Mouse (Mus musculus) hindbrain, embryonic 11.5 days (tissue): Measurements from ENCODE around the gene Fut9. TPM values are rescaled to one million over a fixed set of nuclear protein-coding genes. Genes with fewer than 3 reads are reported as not detected.
A peak's percentile ranks its signal among the peaks of the same experiment; 100 is the strongest.

Experiments
- ATAC-seq: fragments of 200-750 bp; cut with Nextera tagmentation; 2 replicates; pipeline ENCODE4 v1.8.0; 2017; ENCODE audit warnings: mild to moderate bottlenecking, moderate TSS enrichment, moderate library complexity; ENCODE audit not compliant: low FRiP score
- DNase-seq: peaks from one replicate; pipeline ENCODE4 v3.0.0-alpha.2; 2015; ENCODE audit warnings: low spot score
- H3K27ac ChIP-seq: fragments of 300-500 bp; sonication (generic); 2 replicates; pipeline ENCODE4 v1.5.1; 2014; ENCODE audit warnings: mild to moderate bottlenecking, low read depth, low read length
- H3K27me3 ChIP-seq: fragments of 300-500 bp; sonication (generic); 2 replicates; pipeline ENCODE4 v1.6.1; 2014; ENCODE audit warnings: mild to moderate bottlenecking, low read length, moderate library complexity, mixed read lengths; ENCODE audit not compliant: control insufficient read depth, insufficient read depth
- H3K36me3 ChIP-seq: fragments of 300-500 bp; sonication (generic); 2 replicates; pipeline ENCODE4 v1.6.1; 2014; ENCODE audit warnings: mild to moderate bottlenecking, low read length, moderate library complexity, mixed read lengths; ENCODE audit not compliant: control insufficient read depth, insufficient read depth
- H3K4me1 ChIP-seq: fragments of 300-500 bp; sonication (generic); replicated peaks from 2 replicates; pipeline ENCODE4 v1.6.1; 2014; ENCODE audit warnings: low read length, mixed read lengths; ENCODE audit not compliant: control insufficient read depth, insufficient read depth
- H3K4me2 ChIP-seq: fragments of 300-500 bp; sonication (generic); replicated peaks from 2 replicates; pipeline ENCODE4 v1.6.1; 2014; ENCODE audit warnings: mild to moderate bottlenecking, low read depth, low read length
- H3K4me3 ChIP-seq: fragments of 300-500 bp; sonication (generic); 2 replicates; pipeline ENCODE4 v1.5.1; 2014; ENCODE audit warnings: low read depth, low read length
- H3K9ac ChIP-seq: fragments of 300-500 bp; sonication (generic); 2 replicates; pipeline ENCODE4 v1.6.1; 2014; ENCODE audit warnings: low read depth, low read length
- H3K9me3 ChIP-seq: fragments of 300-500 bp; sonication (generic); 2 replicates; pipeline ENCODE4 v1.6.1; 2016; ENCODE audit warnings: low read length; ENCODE audit not compliant: control insufficient read depth
- WGBS: fragments of 180-500 bp; shearing (Covaris S2); extraction: QIAGEN DNeasy Blood & Tissue Kit; methylation state at CpG from one replicate; pipeline ENCODE4 v1.1.7; 2014; 5-methylcytosine and 5-hydroxymethylcytosine counted together
- polyA plus RNA-seq: library from polyadenylated mRNA; unstranded; fragments of >200 nt; fragmentation: Nextera tagmentation; extraction: Ambion mirVana; gene quantifications from 2 replicates; pipeline ENCODE4 v1.2.1, GENCODE M21; 2014

The Fut9 gene
- polyA plus RNA-seq, 1 experiment from 2014 or later = 2.2 TPM

DNA sequence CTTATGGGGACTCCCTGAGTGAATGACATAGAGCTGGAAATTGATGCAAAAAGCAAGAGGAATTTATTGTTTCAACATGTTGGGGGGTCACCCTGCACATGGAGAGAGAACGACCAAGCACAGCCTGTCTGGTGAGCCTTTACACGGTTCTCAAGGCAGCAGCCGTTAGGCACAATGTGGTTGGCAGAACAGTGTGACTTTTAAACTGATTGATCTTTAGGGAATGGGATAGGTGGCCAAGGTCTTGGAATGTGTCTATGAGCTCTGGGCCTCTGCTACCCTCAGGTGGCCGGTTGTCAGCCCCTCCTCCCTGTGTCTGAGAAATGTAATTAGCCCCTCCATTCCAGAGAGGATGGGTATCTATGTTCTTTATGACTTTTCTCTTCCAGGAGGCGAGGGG lies 171.9 kb downstream of the Fut9 start:
- H3K9me3 ChIP-seq = no peaks in the 10 kb centered on the region
- no peak for DNase-seq
- H3K4me3 ChIP-seq = no peak overlapping the region
- H3K4me1 ChIP-seq = no peaks in the 10 kb centered on the region
- no peaks in the 10 kb centered on the region for H3K27me3 ChIP-seq
- ATAC-seq = peak; percentile 23; the same call in 1 of the 2 replicates
- H3K9ac ChIP-seq = no peak overlapping the region
- H3K36me3 ChIP-seq = no peaks in the 10 kb centered on the region
- no peak overlapping the region for H3K4me2 ChIP-seq
- WGBS = 62% methylated on average over 5 of the region's 5 CpGs
- H3K27ac ChIP-seq = no peak overlapping the region

GRCm38 (mm10) chr4:25627467-25627866 lies 172.6 kb downstream of the Fut9 start:
- H3K4me1 ChIP-seq = no peaks in the 10 kb centered on the region
- no peak overlapping the region for H3K4me2 ChIP-seq
- H3K27me3 ChIP-seq = no peaks in the 10 kb centered on the region
- no peaks in the 10 kb centered on the region for H3K36me3 ChIP-seq
- no peak overlapping the region for H3K4me3 ChIP-seq
- H3K9me3 ChIP-seq = no peaks in the 10 kb centered on the region
- no peak overlapping the region for H3K27ac ChIP-seq
- no peak overlapping the region for H3K9ac ChIP-seq
- 93% methylated on average over 9 of the region's 9 CpGs for WGBS
- peak; percentile 53 for ATAC-seq
- DNase-seq = peak; percentile 12

GRCm38 (mm10) chr4:25627039-25627438 lies 173.0 kb downstream of the Fut9 start:
- no peak overlapping the region for H3K9ac ChIP-seq
- no peaks in the 10 kb centered on the region for H3K4me1 ChIP-seq
- DNase-seq = no peak
- H3K27me3 ChIP-seq = no peaks in the 10 kb centered on the region
- 57% methylated on average over 1 of the region's 1 CpGs for WGBS
- H3K4me3 ChIP-seq = no peak overlapping the region
- H3K9me3 ChIP-seq = no peaks in the 10 kb centered on the region
- H3K36me3 ChIP-seq = no peaks in the 10 kb centered on the region
- H3K4me2 ChIP-seq = no peak overlapping the region
- no peak overlapping the region for H3K27ac ChIP-seq
- ATAC-seq = no peak

GRCm38 (mm10) chr4:25623176-25623575 lies 176.9 kb downstream of the Fut9 start:
- no peaks in the 10 kb centered on the region for H3K36me3 ChIP-seq
- no peak overlapping the region for H3K4me2 ChIP-seq
- no peaks in the 10 kb centered on the region for H3K27me3 ChIP-seq
- H3K4me1 ChIP-seq = no peaks in the 10 kb centered on the region
- DNase-seq (no peak), ATAC-seq (no peak)
- H3K27ac ChIP-seq = no peak overlapping the region
- WGBS = 90% methylated on average over 2 of the region's 2 CpGs
- H3K9ac ChIP-seq = no peak overlapping the region
- H3K4me3 ChIP-seq = no peak overlapping the region
- no peaks in the 10 kb centered on the region for H3K9me3 ChIP-seq

GRCm38 (mm10) chr4:25617301-25617700 lies 182.7 kb downstream of the Fut9 start:
- Histone ChIP-seq H3K27ac (no peak overlapping the region), H3K36me3 (no peaks in the 10 kb centered on the region), H3K27me3 (no peaks in the 10 kb centered on the region), H3K9ac (no peak overlapping the region), H3K9me3 (no peaks in the 10 kb centered on the region), H3K4me1 (no peaks in the 10 kb centered on the region), H3K4me3 (no peak overlapping the region), H3K4me2 (no peak overlapping the region)
- ATAC-seq = no peak
- no peak for DNase-seq
- 91% methylated on average over 4 of the region's 4 CpGs for WGBS

- H3K36me3 ChIP-seq = no peaks in the 10 kb centered on the region
- DNase-seq = no peak
- H3K4me1 ChIP-seq = no peaks in the 10 kb centered on the region
- no peaks in the 10 kb centered on the region for H3K9me3 ChIP-seq
- H3K9ac ChIP-seq = no peak overlapping the region
- no peak overlapping the region for H3K27ac ChIP-seq
- ATAC-seq = no peak
- H3K27me3 ChIP-seq = no peaks in the 10 kb centered on the region
- no peak overlapping the region for H3K4me3 ChIP-seq
- no peak overlapping the region for H3K4me2 ChIP-seq
- WGBS = 93% methylated on average over 5 of the region's 5 CpGs
Measured at GRCm38 (mm10) chr4:25613426-25613825, 186.6 kb downstream of the Fut9 start.

GRCm38 (mm10) chr4:25610481-25610880 lies 189.6 kb downstream of the Fut9 start:
- Histone ChIP-seq H3K4me2 (no peak overlapping the region), H3K36me3 (no peaks in the 10 kb centered on the region), H3K4me3 (no peak overlapping the region), H3K9me3 (no peaks in the 10 kb centered on the region), H3K27ac (no peak overlapping the region), H3K4me1 (no peaks in the 10 kb centered on the region), H3K27me3 (no peaks in the 10 kb centered on the region), H3K9ac (no peak overlapping the region)
- ATAC-seq = no peak
- no peak for DNase-seq
- WGBS = 85% methylated on average over 2 of the region's 2 CpGs

DNA sequence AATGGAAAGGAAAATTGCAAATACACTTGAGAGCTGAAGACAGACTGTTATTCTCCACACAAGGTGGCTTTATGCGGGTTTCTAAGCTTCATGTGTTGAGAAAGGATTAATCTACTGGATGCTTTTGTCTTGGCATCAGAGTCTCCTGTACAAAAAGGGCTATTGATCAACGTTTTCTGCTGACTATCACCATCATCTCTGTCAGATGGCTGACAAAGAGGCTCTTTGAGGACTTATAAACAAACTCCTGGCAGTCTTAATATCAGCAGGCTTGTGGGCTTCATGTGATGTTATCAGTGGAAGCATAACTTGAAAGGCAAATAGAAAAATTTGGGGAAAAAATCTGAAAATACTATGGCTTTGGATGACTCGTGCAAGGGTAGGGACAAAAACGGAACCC lies 206.8 kb downstream of the Fut9 start:
- Histone ChIP-seq H3K4me3 (no peak overlapping the region), H3K4me1 (no peaks in the 10 kb centered on the region), H3K27me3 (no peaks in the 10 kb centered on the region), H3K9ac (no peak overlapping the region), H3K4me2 (no peak overlapping the region), H3K9me3 (no peaks in the 10 kb centered on the region), H3K27ac (no peak overlapping the region), H3K36me3 (no peaks in the 10 kb centered on the region)
- ATAC-seq (no peak), DNase-seq (no peak)
- 72% methylated on average over 4 of the region's 4 CpGs for WGBS
